Mouse (Mus musculus) C2C12 (cell line): ENCODE data around the gene Pou2f2.

Experiments
- CTCF ChIP-seq: IDR thresholded peaks from one replicate; pipeline ENCODE4 v1.5.1; 2011; ENCODE audit not compliant: control insufficient read depth, insufficient read depth, insufficient read length
- MAX ChIP-seq: IDR thresholded peaks from one replicate; pipeline ENCODE4 v1.6.1; 2011; ENCODE audit warnings: mild to moderate bottlenecking, control low read depth
- MYOG ChIP-seq: IDR thresholded peaks from one replicate; pipeline ENCODE4 v1.6.1; 2011; ENCODE audit not compliant: control insufficient read depth, insufficient read length; ENCODE audit errors: extremely low read depth

DNA sequence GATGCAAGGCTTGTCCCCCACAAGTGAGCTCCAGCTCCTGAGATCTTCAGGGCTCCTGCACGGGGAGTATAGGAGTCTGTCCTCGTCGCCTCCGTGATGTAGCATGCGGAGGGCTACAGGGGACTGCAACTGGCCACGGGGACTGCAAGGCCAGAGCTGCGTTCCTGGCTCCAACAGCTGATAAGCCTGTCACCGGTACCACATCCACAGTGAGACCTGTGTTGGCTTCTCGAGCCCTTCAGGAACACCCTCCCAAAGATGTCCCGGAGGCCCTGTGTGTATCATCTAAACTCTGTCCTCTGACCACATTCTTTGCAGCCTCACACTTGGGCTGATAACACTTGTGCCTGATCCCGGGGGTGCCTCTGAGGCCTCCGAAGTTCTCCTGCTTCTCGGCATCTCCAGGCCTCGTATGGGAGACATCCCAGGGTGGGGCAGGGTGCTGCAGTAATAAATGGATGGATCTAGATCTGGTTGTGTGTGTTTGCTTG lies 23.3 kb downstream of the Pou2f2 start:
- TF ChIP-seq MAX (no peak), MYOG (no peak), CTCF (no peak)
